Mouse (Mus musculus): ENCODE data around the gene 4930550L24Rik. TPM values are rescaled to one million over a fixed set of nuclear protein-coding genes. Genes with fewer than 3 reads are reported as not detected.

4930550L24Rik gene
- polyA plus RNA-seq (2014; fragmentation: Nextera tagmentation; extraction: Ambion mirVana), result 0.11 TPM in 1 of 2 replicates, not detected in the other

GRCm38 (mm10) chrX:58909060-58909459 lies at the start of gene 4930550L24Rik:
Gene 4930550L24Rik, plus strand, starts transcription at chrX:58909360.
- Histone ChIP-seq H3K9me3 (ENCODE audit: control insufficient read depth, low read length) (no peaks in the 10 kb centered on the region), H3K36me3 (ENCODE audit: control insufficient read depth, insufficient read depth, low read length) (no peaks in the 10 kb centered on the region), H3K9ac (ENCODE audit: low read length) (no peak within 1 kb of the TSS), H3K4me3 (ENCODE audit: low read depth, low read length) (no peak within 1 kb of the TSS), H3K4me1 (ENCODE audit: control insufficient read depth, insufficient read depth, low read length) (no peaks in the 10 kb centered on the region), H3K27me3 (ENCODE audit: control insufficient read depth, insufficient read depth, low read length) (no peaks in the 10 kb centered on the region), H3K4me2 (ENCODE audit: low read depth, severe bottlenecking) (no peak within 1 kb of the TSS), H3K27ac (replicated peaks; ENCODE audit: low read depth, low read length) (no peak within 1 kb of the TSS)
- ATAC-seq (ENCODE audit: insufficient number of reproducible peaks, low FRiP score, low TSS enrichment, low read depth), result no peak
- no peak for DNase-seq (ENCODE audit: low spot score)
- 76% methylated on average over 2 of the region's 2 CpGs for WGBS

GRCm38 (mm10) chrX:58900753-58901152 lies 8.4 kb upstream of the 4930550L24Rik start:
- no peak overlapping the region for H3K4me2 ChIP-seq (ENCODE audit: low read depth, severe bottlenecking)
- no peak overlapping the region for H3K9ac ChIP-seq (ENCODE audit: low read length)
- 92% methylated on average over 1 of the region's 1 CpGs for WGBS
- DNase-seq (ENCODE audit: low spot score) (no peak), ATAC-seq (ENCODE audit: insufficient number of reproducible peaks, low FRiP score, low TSS enrichment, low read depth) (no peak)
- H3K9me3 ChIP-seq (ENCODE audit: control insufficient read depth, low read length), result no peaks in the 10 kb centered on the region
- H3K36me3 ChIP-seq (ENCODE audit: control insufficient read depth, insufficient read depth, low read length), result no peaks in the 10 kb centered on the region
- no peak overlapping the region for H3K27ac ChIP-seq (replicated peaks; ENCODE audit: low read depth, low read length)
- H3K4me3 ChIP-seq (ENCODE audit: low read depth, low read length), result no peak overlapping the region
- no peaks in the 10 kb centered on the region for H3K4me1 ChIP-seq (ENCODE audit: control insufficient read depth, insufficient read depth, low read length)
- no peaks in the 10 kb centered on the region for H3K27me3 ChIP-seq (ENCODE audit: control insufficient read depth, insufficient read depth, low read length)

- DNase-seq (ENCODE audit: low spot score) (no peak), ATAC-seq (ENCODE audit: insufficient number of reproducible peaks, low FRiP score, low TSS enrichment, low read depth) (no peak)
- Histone ChIP-seq H3K4me3 (ENCODE audit: low read depth, low read length) (no peak overlapping the region), H3K36me3 (ENCODE audit: control insufficient read depth, insufficient read depth, low read length) (no peaks in the 10 kb centered on the region), H3K27ac (replicated peaks; ENCODE audit: low read depth, low read length) (no peak overlapping the region), H3K27me3 (ENCODE audit: control insufficient read depth, insufficient read depth, low read length) (no peaks in the 10 kb centered on the region), H3K9ac (ENCODE audit: low read length) (no peak overlapping the region), H3K4me2 (ENCODE audit: low read depth, severe bottlenecking) (no peak overlapping the region), H3K4me1 (ENCODE audit: control insufficient read depth, insufficient read depth, low read length) (no peaks in the 10 kb centered on the region), H3K9me3 (ENCODE audit: control insufficient read depth, low read length) (no peaks in the 10 kb centered on the region)
- 95% methylated on average over 2 of the region's 2 CpGs for WGBS
These were observed 58.8 kb downstream of the 4930550L24Rik start for GRCm38 (mm10) chrX:58967969-58968368.

All from limb, embryonic 11.5 days (tissue).